Mouse (Mus musculus) kidney, adult 2 months (tissue): ENCODE results near the gene Mcf2. TPM values are rescaled to one million over a fixed set of nuclear protein-coding genes. Genes with fewer than 3 reads are reported as not detected.

Experiments used
- DNase-seq: peaks from one replicate; pipeline ENCODE4 v3.0.0; 2021
- H3K27ac ChIP-seq: fragments of 200-500 bp; 2 replicates; pipeline ENCODE4 v1.5.1; 2012; ENCODE audit warnings: low read depth, low read length, control low read depth, inconsistent platforms; ENCODE audit not compliant: insufficient read depth
- H3K27me3 ChIP-seq: fragments of 200-500 bp; replicated peaks from 2 replicates; pipeline ENCODE4 v1.6.1; 2012; ENCODE audit warnings: mild to moderate bottlenecking, moderate library complexity, low read length, inconsistent platforms; ENCODE audit not compliant: control insufficient read depth, insufficient read depth
- H3K36me3 ChIP-seq: fragments of 200-500 bp; 2 replicates; pipeline ENCODE4 v1.6.1; 2012; ENCODE audit warnings: mild to moderate bottlenecking, moderate library complexity, low read length, inconsistent platforms; ENCODE audit not compliant: control insufficient read depth, insufficient read depth
- H3K4me1 ChIP-seq: fragments of 200-500 bp; 2 replicates; pipeline ENCODE4 v1.6.1; 2011; ENCODE audit warnings: low read length; ENCODE audit not compliant: control insufficient read depth, insufficient read depth
- H3K4me3 ChIP-seq: fragments of 200-500 bp; 2 replicates; pipeline ENCODE4 v1.5.1; 2011; ENCODE audit warnings: mild to moderate bottlenecking, low read depth, low read length, control low read depth; ENCODE audit not compliant: insufficient read depth
- CTCF ChIP-seq: fragments of 200-500 bp; conservative IDR thresholded peaks from 2 replicates; pipeline ENCODE4 v1.5.1; 2011; ENCODE audit warnings: low read depth, mild to moderate bottlenecking, control low read depth, low read length, moderate library complexity, mixed read lengths; ENCODE audit not compliant: insufficient read depth, insufficient read length
- POLR2A ChIP-seq: fragments of 200-500 bp; IDR thresholded peaks from one replicate; pipeline ENCODE4 v1.6.1; 2011; ENCODE audit warnings: low read depth, low read length, control low read depth
- WGBS: fragments of 180-500 bp; shearing (Covaris S2); methylation state at CpG from one replicate; pipeline ENCODE4 v1.1.7; 2018; 5-methylcytosine and 5-hydroxymethylcytosine counted together
- polyA plus RNA-seq: library from polyadenylated mRNA; depleted of rRNA; stranded (reverse); fragments of >200 nt; gene quantifications from 2 replicates; pipeline ENCODE4 v1.2.3, GENCODE M21; 2012

The Mcf2 gene
- polyA plus RNA-seq, 1 experiment, result not detected

DNA sequence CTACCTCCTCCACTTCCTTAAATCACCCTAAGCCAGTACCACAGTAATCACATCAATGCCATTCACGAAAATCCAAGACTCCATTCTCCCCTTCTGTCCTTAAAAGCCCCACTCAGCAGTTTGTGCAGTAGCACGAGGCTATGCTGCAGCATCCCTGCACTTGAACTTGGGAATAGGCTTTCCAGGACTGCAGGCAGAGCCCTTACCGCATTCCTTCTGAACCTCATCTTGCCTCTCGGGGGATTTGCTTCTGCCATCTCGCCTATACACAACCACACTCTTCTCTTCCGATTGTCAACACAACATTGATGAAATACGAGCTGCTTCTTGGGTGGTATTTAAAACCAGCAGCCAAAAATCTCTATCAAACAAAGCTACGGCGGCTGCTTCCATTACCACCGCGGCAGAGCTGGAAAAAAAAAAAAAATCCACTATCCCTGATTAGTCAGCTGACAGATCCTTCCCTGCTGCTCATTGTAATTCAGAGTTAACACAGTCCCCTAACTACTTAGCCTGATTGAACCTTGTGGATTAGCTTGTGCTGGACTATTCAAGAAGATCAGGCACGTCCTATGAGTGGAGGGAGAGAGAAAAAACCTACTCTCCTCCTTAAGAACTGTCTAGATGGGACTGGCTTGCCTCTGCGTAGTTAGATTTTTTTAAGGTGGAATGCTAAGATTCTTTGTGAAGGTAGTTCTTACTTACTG, 31.5 kb downstream of the Mcf2 start:
- Histone ChIP-seq H3K27ac (no peak overlapping the region), H3K4me3 (0 out of 2 replicates have a peak overlapping the region, but pooled peaks have one; percentile 5), H3K4me1 (no peaks in the 10 kb centered on the region), H3K36me3 (no peaks in the 10 kb centered on the region), H3K27me3 (no peaks in the 10 kb centered on the region)
- WGBS, result 4% methylated on average over 13 of the region's 13 CpGs
- TF ChIP-seq POLR2A (no peak), CTCF (no peak)
- no peak for DNase-seq

DNA sequence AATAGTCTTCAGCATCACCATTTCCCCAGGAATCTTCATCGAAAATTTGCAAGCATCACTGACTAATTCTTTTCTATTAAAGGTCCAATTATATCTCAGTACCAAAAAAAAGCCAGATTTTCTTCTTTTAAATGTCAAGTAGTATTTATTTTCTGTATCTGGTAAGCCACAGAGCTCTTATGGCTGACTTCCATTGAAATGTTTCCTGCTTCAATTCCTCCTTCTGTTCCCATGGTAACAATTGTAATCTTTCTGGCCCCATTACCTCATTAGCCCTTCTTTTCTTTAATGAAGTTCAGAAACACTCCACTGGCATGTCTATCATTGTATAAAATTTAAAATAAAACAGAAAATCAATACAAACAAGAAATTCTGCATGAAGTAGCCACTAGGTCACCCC, 103.5 kb downstream of the Mcf2 start:
- Histone ChIP-seq H3K27ac (no peak overlapping the region), H3K4me1 (no peaks in the 10 kb centered on the region), H3K27me3 (no peaks in the 10 kb centered on the region), H3K36me3 (no peaks in the 10 kb centered on the region), H3K4me3 (no peak overlapping the region)
- TF ChIP-seq CTCF (no peak), POLR2A (no peak)
- 91% methylated on average over 1 of the region's 1 CpGs for WGBS
- DNase-seq, result no peak

DNA sequence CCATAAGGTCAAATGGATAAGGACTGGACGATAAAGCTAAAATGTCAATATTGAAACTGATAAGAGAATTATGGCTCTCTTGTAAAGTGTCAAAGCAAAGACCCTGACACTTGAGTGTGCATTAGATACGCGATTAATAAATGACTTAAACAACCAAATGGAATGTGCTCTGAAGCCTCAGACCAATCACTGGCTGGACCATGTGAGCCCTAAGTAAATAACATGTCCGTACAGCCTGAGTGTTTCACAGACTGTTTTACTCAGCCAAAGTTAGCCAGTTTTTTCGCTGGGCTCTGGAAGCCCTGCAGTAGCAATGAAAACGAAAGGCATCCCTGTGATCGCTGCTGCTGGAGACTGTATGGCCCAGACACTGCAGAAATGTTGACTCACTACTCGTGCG, 123.7 kb downstream of the Mcf2 start:
- no peak for TF ChIP-seq POLR2A
- TF ChIP-seq CTCF, result no peak
- no peaks in the 10 kb centered on the region for H3K4me1 ChIP-seq
- no peak for DNase-seq
- no peak overlapping the region for H3K27ac ChIP-seq
- no peaks in the 10 kb centered on the region for H3K27me3 ChIP-seq
- 66% methylated on average over 9 of the region's 9 CpGs for WGBS
- H3K36me3 ChIP-seq, result no peaks in the 10 kb centered on the region
- H3K4me3 ChIP-seq, result no peak overlapping the region

DNA sequence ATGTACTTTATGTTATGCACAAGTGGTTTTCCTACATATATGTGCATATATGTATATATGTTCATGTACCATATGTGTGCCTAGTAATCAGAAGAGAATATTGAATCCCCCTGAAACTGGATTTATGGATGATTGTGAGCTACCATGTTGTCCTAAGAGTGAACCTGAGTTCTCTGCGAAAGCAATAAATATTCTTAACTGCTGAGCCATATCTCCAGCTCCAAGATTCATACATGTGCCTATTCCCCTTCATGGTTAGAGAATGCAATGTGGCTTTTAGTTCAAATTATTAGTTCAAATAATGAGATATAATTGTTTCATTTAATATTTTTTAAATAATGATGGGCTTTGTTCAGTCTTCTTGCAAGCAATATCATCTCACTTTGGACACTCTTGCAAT, 124.1 kb downstream of the Mcf2 start:
- WGBS, result 80% methylated on average over 1 of the region's 1 CpGs
- TF ChIP-seq POLR2A (no peak), CTCF (no peak)
- no peaks in the 10 kb centered on the region for H3K4me1 ChIP-seq

DNA sequence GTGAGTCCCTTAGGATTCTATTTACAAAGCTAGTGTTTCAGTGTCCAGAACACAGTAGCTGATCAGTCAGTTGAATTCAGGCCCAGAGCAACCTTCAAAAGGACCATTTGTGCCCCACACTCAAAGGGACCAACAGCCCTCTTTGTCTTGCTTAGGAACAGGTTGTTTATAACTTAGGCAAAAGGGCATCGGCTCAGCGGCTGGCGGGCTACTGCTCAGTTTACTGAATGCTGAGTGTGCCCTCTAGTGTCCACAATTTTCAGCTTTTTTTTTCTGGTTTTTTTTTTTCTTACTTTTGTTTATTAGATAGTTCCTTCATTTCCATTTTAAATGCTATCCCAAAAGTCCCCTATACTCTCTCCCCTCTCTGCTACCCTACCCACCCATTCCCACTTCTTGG, 152.2 kb downstream of the Mcf2 start:
- no peak overlapping the region for H3K27ac ChIP-seq
- no peaks in the 10 kb centered on the region for H3K36me3 ChIP-seq
- TF ChIP-seq CTCF (peak; percentile 40), POLR2A (no peak)
- no peaks in the 10 kb centered on the region for H3K4me1 ChIP-seq
- H3K27me3 ChIP-seq, result no peaks in the 10 kb centered on the region
- peak; percentile 19 for DNase-seq
- whole genome bisulfite sequencing, result 5% methylated on average over 3 of the region's 3 CpGs
- H3K4me3 ChIP-seq, result no peak overlapping the region

More for the DNA sequence above, 124.1 kb downstream of the Mcf2 start:
- Histone ChIP-seq H3K27ac (no peak overlapping the region), H3K27me3 (no peaks in the 10 kb centered on the region), H3K36me3 (no peaks in the 10 kb centered on the region), H3K4me3 (no peak overlapping the region)
- no peak for DNase-seq

DNA sequence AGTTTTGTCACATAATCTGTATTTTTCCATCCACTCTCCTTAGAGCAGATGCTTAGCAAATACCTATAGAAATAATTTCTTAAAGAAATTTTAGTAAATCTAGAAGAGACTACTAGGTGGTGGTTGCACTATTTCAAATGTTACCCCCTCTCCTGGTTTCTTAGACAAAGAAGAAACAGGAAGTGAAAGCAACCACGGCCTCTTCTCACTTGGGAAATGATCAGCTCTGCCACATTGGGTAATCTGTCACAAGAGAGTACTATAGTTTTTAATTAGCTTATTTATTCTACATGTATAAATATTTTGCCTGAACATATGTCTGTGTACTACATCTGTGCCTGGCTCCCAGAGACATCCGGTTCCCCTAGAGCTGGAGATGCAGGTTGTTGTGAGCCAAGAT, 157.3 kb downstream of the Mcf2 start:
- H3K36me3 ChIP-seq, result no peaks in the 10 kb centered on the region
- TF ChIP-seq CTCF, result no peak
- no peak for TF ChIP-seq POLR2A
- H3K27ac ChIP-seq, result no peak overlapping the region
- no peaks in the 10 kb centered on the region for H3K4me1 ChIP-seq
- 82% methylated on average over 2 of the region's 2 CpGs for WGBS
- no peaks in the 10 kb centered on the region for H3K27me3 ChIP-seq
- DNase-seq, result no peak
- no peak overlapping the region for H3K4me3 ChIP-seq

DNA sequence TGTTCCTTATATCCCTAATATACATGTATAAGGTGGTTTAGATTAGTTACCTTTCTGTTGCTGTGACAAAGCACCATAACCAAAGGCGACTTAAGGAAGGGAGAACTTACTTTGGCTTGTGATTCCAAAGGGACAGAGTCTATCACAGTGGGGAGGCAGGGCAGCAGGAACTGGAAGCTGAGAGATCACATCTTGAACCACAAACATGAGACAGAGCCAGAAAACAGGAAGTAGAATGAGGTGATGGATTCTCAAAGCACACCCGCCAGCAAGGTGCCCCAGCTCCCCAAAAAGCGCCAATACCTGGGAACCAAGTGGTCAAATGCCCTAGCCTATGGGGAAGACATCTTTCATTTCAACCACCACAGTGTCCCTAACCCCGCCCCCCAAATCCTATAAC, 157.9 kb downstream of the Mcf2 start:
- Histone ChIP-seq H3K4me3 (no peak overlapping the region), H3K27ac (no peak overlapping the region), H3K27me3 (no peaks in the 10 kb centered on the region), H3K36me3 (no peaks in the 10 kb centered on the region), H3K4me1 (no peaks in the 10 kb centered on the region)
- WGBS, result 82% methylated on average over 4 of the region's 4 CpGs
- TF ChIP-seq POLR2A (no peak), CTCF (no peak)
- DNase-seq, result no peak
